Mouse (Mus musculus) thymus, postnatal 25 days (tissue): Measurements from ENCODE around the gene Nrip1.

Experiments used
- DNase-seq: peaks from one replicate; pipeline ENCODE4 v3.0.0; 2022

Nrip1 gene

GRCm38 (mm10) chr16:76344030-76344429 lies 29.6 kb downstream of the Nrip1 start:
- no peak for DNase-seq

GRCm38 (mm10) chr16:76341636-76342035 lies 32.0 kb downstream of the Nrip1 start:
- DNase-seq = no peak

- no peak for DNase-seq
Observed at GRCm38 (mm10) chr16:76339256-76339655, 34.4 kb downstream of the Nrip1 start.

GRCm38 (mm10) chr16:76337351-76337750 lies 36.3 kb downstream of the Nrip1 start:
- DNase-seq = no peak

GRCm38 (mm10) chr16:76336932-76337331 lies 36.7 kb downstream of the Nrip1 start:
- DNase-seq = no peak

- no peak for DNase-seq
Observed at GRCm38 (mm10) chr16:76335913-76336312, 37.7 kb downstream of the Nrip1 start.

- DNase-seq = no peak
Observed at GRCm38 (mm10) chr16:76332127-76332526, 41.5 kb downstream of the Nrip1 start.

- no peak for DNase-seq
Observed at GRCm38 (mm10) chr16:76331231-76331630, 42.4 kb downstream of the Nrip1 start.

- DNase-seq = no peak
Observed at GRCm38 (mm10) chr16:76325315-76325710, 48.3 kb downstream of the Nrip1 start.

GRCm38 (mm10) chr16:76324411-76325314 lies 49.0 kb downstream of the Nrip1 start:
- no peak for DNase-seq

- DNase-seq = no peak
Observed at GRCm38 (mm10) chr16:76323594-76324307, 49.9 kb downstream of the Nrip1 start.

GRCm38 (mm10) chr16:76323141-76323540 lies 50.5 kb downstream of the Nrip1 start:
- DNase-seq = no peak

- no peak for DNase-seq
Observed at GRCm38 (mm10) chr16:76321527-76322165, 52.0 kb downstream of the Nrip1 start.

- no peak for DNase-seq
Observed at GRCm38 (mm10) chr16:76320118-76320473, 53.5 kb downstream of the Nrip1 start.

GRCm38 (mm10) chr16:76319364-76320117 lies 54.1 kb downstream of the Nrip1 start:
- no peak for DNase-seq

- no peak for DNase-seq
Observed at GRCm38 (mm10) chr16:76318331-76318922, 55.2 kb downstream of the Nrip1 start.

- no peak for DNase-seq
Observed at GRCm38 (mm10) chr16:76316940-76317822, 56.4 kb downstream of the Nrip1 start.

- DNase-seq = no peak
Observed at GRCm38 (mm10) chr16:76315642-76316041, 58.0 kb downstream of the Nrip1 start.

GRCm38 (mm10) chr16:76314013-76314950 lies 59.3 kb downstream of the Nrip1 start:
- no peak for DNase-seq

- no peak for DNase-seq
Observed at GRCm38 (mm10) chr16:76312887-76313420, 60.7 kb downstream of the Nrip1 start.
